Mouse (Mus musculus): ENCODE measurements around the gene Dhx32.

GRCm38 (mm10) chr7:133824579-133824978, 42.1 kb upstream of the Dhx32 start:
- TF ChIP-seq POLR2A (IDR thresholded peaks at IDR 0.05; ENCODE audit: extremely low read depth, insufficient read depth, low read length), result no peak
- TF ChIP-seq CTCF (IDR thresholded peaks at IDR 0.05; ENCODE audit: extremely low read depth, insufficient read depth, low read length), result no peak
